Mouse (Mus musculus): ENCODE data around the gene Spaca4. TPM values are rescaled to one million over a fixed set of nuclear protein-coding genes. Genes with fewer than 3 reads are reported as not detected.

The Spaca4 gene
- total and polyA plus RNA-seq, 3 experiments = 0.38 TPM; not detected in 2

- DNase-seq (ENCODE audit: low read depth, low spot score) = peak; percentile 91
- no peak for TF ChIP-seq CTCF (IDR thresholded peaks at IDR 0.05 in 2 of 3, conservative IDR thresholded peaks at IDR 0.05 in 1 of 3; ENCODE audit: control insufficient read depth in 1 of 3, insufficient read depth in 1 of 3, low read depth in 2 of 3, low read length in 3 of 3, poor library complexity in 1 of 3, severe bottlenecking in 1 of 3)
- TF ChIP-seq ETS1 (IDR thresholded peaks at IDR 0.05; ENCODE audit: low read depth, low read length) = peak; percentile 32; the same call in 1 of the 2 replicates
- TF ChIP-seq SIN3A (IDR thresholded peaks at IDR 0.05; ENCODE audit: low read length) = no peak; the same call in none of the 2 replicates
- TF ChIP-seq NRF1 (IDR thresholded peaks at IDR 0.05; ENCODE audit: insufficient read depth, low read depth, low read length, poor library complexity, severe bottlenecking) = no peak
- TF ChIP-seq EP300 (IDR thresholded peaks at IDR 0.05; ENCODE audit: low read depth in 1 of 2, low read length in 2 of 2) = peak in 1 of 2 experiments; percentile 0; a peak in 1 of 4 replicates
- no peak for TF ChIP-seq MEF2A (IDR thresholded peaks at IDR 0.05; ENCODE audit: extremely low read depth, insufficient replicate concordance, low read depth, low read length, poor library complexity, severe bottlenecking)
- peak; percentile 55 for TF ChIP-seq HCFC1 (IDR thresholded peaks at IDR 0.05; ENCODE audit: low read depth, low read length)
- peak; percentile 74 for TF ChIP-seq MYC (IDR thresholded peaks at IDR 0.05; ENCODE audit: low read depth, low read length)
- peak; percentile 54 for TF ChIP-seq TBP (IDR thresholded peaks at IDR 0.05; ENCODE audit: low read depth, low read length)
- TF ChIP-seq MAX (IDR thresholded peaks at IDR 0.05; ENCODE audit: low read length) = peak; percentile 50; the same call in 1 of the 2 replicates
- TF ChIP-seq JUND (IDR thresholded peaks at IDR 0.05; ENCODE audit: low read depth, low read length) = no peak
- TF ChIP-seq ZMIZ1 (IDR thresholded peaks at IDR 0.05; ENCODE audit: low read depth, low read length) = 0 out of 2 replicates have a peak, but pooled peaks have one; percentile 22
- peak; percentile 48; the same call in 1 of the 2 replicates for TF ChIP-seq NELFE (IDR thresholded peaks at IDR 0.05; ENCODE audit: low read depth, low read length)
- TF ChIP-seq E2F4 (IDR thresholded peaks at IDR 0.05; ENCODE audit: borderline replicate concordance, low read depth, low read length) = no peak
- peak; percentile 27; the same call in 1 of the 2 replicates for TF ChIP-seq TAL1 (IDR thresholded peaks at IDR 0.05; ENCODE audit: low read length)
- no peak for TF ChIP-seq RAD21 (IDR thresholded peaks at IDR 0.05; ENCODE audit: low read depth, low read length)
- no peak for TF ChIP-seq MAZ (IDR thresholded peaks at IDR 0.05; ENCODE audit: low read depth, low read length)
- TF ChIP-seq CHD1 (IDR thresholded peaks at IDR 0.05; ENCODE audit: low read depth, low read length) = peak; percentile 99
- TF ChIP-seq USF1 (IDR thresholded peaks at IDR 0.05; ENCODE audit: low read depth, low read length) = no peak
- TF ChIP-seq TCF12 (IDR thresholded peaks at IDR 0.05; ENCODE audit: low read depth, low read length) = 0 out of 2 replicates have a peak, but pooled peaks have one; percentile 14
- no peak for TF ChIP-seq USF2 (IDR thresholded peaks at IDR 0.05; ENCODE audit: borderline replicate concordance in 1 of 2, insufficient read depth in 1 of 2, low read depth in 1 of 2, low read length in 2 of 2)
- no peak for TF ChIP-seq CHD2 (IDR thresholded peaks at IDR 0.05; ENCODE audit: low read length)
- TF ChIP-seq POLR2A (IDR thresholded peaks at IDR 0.05; ENCODE audit: control insufficient read depth in 1 of 2, insufficient read depth in 1 of 2, low read depth in 1 of 2, low read length in 2 of 2, poor library complexity in 1 of 2) = peak in 1 of 2 experiments; percentile 74; a peak in 2 of 4 replicates
- no peak for TF ChIP-seq KAT2A (conservative IDR thresholded peaks at IDR 0.05; ENCODE audit: low read depth, low read length)
- TF ChIP-seq POLR2AphosphoS5 (IDR thresholded peaks at IDR 0.05; ENCODE audit: borderline replicate concordance, low read depth, low read length) = no peak
- peak; percentile 64; the same call in 1 of the 2 replicates for TF ChIP-seq POLR2AphosphoS2 (IDR thresholded peaks at IDR 0.05; ENCODE audit: low read length)
- no peak for TF ChIP-seq SMC3 (IDR thresholded peaks at IDR 0.05; ENCODE audit: low read depth, low read length)
Measured at GRCm38 (mm10) chr7:45704046-45704559, 21.5 kb downstream of the Spaca4 start.

More at GRCm38 (mm10) chr7:45704046-45704559, 21.5 kb downstream of the Spaca4 start:
- H3K4me3 ChIP-seq (ENCODE audit: control insufficient read depth in 1 of 2, insufficient read depth in 1 of 2, low read depth in 2 of 2, low read length in 2 of 2) = peak overlapping the region; percentile 33 to 58
- peak overlapping the region; percentile 69 for H3K9ac ChIP-seq (ENCODE audit: control insufficient read depth, low read depth, low read length, poor library complexity, severe bottlenecking)
- peaks cover 0 to 5% of the 10 kb centered on the region in 2 experiments; a peak in 2 of 4 replicates for H3K36me3 ChIP-seq (ENCODE audit: control insufficient read depth in 1 of 2, insufficient read depth in 2 of 2, low read length in 2 of 2)
- peaks cover 0 to 2% of the 10 kb centered on the region in 2 experiments; a peak in 2 of 4 replicates for H3K27me3 ChIP-seq (ENCODE audit: control insufficient read depth in 1 of 2, insufficient read depth in 2 of 2, low read length in 2 of 2)
- H3K27ac ChIP-seq (ENCODE audit: control insufficient read depth, low read depth, low read length) = peak overlapping the region; percentile 82
- H3K9me3 ChIP-seq (replicated peaks; ENCODE audit: insufficient read depth, low read length) = no peaks in the 10 kb centered on the region
- H3K79me2 ChIP-seq (ENCODE audit: control insufficient read depth, insufficient read depth, low read length, poor library complexity) = peaks cover 7% of the 10 kb centered on the region
- peaks cover 0 to 18% of the 10 kb centered on the region in 2 experiments; a peak in 2 of 4 replicates for H3K4me1 ChIP-seq (ENCODE audit: control insufficient read depth in 1 of 2, insufficient read depth in 2 of 2, low read length in 2 of 2)

Measured in MEL (cell line).